Mouse (Mus musculus) liver, adult 2 months (tissue): ENCODE measurements around the gene Adamts17. TPM values are rescaled to one million over a fixed set of nuclear protein-coding genes. Genes with fewer than 3 reads are reported as not detected.
A peak's percentile ranks its signal among the peaks of the same experiment; 100 is the strongest.

Source experiments
- DNase-seq: peaks from one replicate; pipeline ENCODE4 v3.0.0-alpha.2; 2011; ENCODE audit warnings: low read depth, low spot score; ENCODE audit errors: extremely low read depth
- H3K27ac ChIP-seq: fragments of 200-500 bp; replicated peaks from 2 replicates; pipeline ENCODE4 v1.5.1; 2012; ENCODE audit warnings: low read depth, mild to moderate bottlenecking, control low read depth, inconsistent platforms, low read length; ENCODE audit not compliant: insufficient read depth
- H3K27me3 ChIP-seq: fragments of 200-500 bp; 2 replicates; pipeline ENCODE4 v1.6.1; 2012; ENCODE audit warnings: mild to moderate bottlenecking, moderate library complexity, low read length, inconsistent platforms; ENCODE audit not compliant: control insufficient read depth, insufficient read depth
- H3K36me3 ChIP-seq: fragments of 200-500 bp; 2 replicates; pipeline ENCODE4 v1.6.1; 2012; ENCODE audit warnings: low read length, inconsistent platforms; ENCODE audit not compliant: control insufficient read depth, insufficient read depth
- H3K4me1 ChIP-seq: fragments of 200-500 bp; 2 replicates; pipeline ENCODE4 v1.6.1; 2011; ENCODE audit warnings: low read length; ENCODE audit not compliant: control insufficient read depth, insufficient read depth
- H3K4me3 ChIP-seq: fragments of 200-500 bp; 2 replicates; pipeline ENCODE4 v1.5.1; 2011; ENCODE audit warnings: low read depth, mild to moderate bottlenecking, control low read depth, low read length, moderate library complexity; ENCODE audit not compliant: insufficient read depth
- H3K79me2 ChIP-seq: fragments of 200-500 bp; 2 replicates; pipeline ENCODE4 v1.6.1; 2012; ENCODE audit warnings: inconsistent platforms, mild to moderate bottlenecking, low read length, moderate library complexity; ENCODE audit not compliant: control insufficient read depth, insufficient read depth
- H3K9ac ChIP-seq: fragments of 200-500 bp; 2 replicates; pipeline ENCODE4 v1.6.1; 2012; ENCODE audit warnings: low read depth, mild to moderate bottlenecking, control low read depth, inconsistent platforms, low read length
- CTCF ChIP-seq: fragments of 200-500 bp; IDR thresholded peaks from 2 replicates; pipeline ENCODE4 v1.5.1; 2011; ENCODE audit warnings: low read depth, low read length, control low read depth
- POLR2A ChIP-seq: fragments of 200-500 bp; IDR thresholded peaks from 2 replicates; pipeline ENCODE4 v1.6.1; 2011; ENCODE audit warnings: low read length, control low read depth; ENCODE audit not compliant: insufficient read depth; ENCODE audit errors: extremely low read depth
- WGBS: fragments of 180-500 bp; shearing (Covaris S2); methylation state at CpG from one replicate; pipeline ENCODE4 v1.1.7; 2018; 5-methylcytosine and 5-hydroxymethylcytosine counted together
- polyA plus RNA-seq: library from polyadenylated mRNA; depleted of rRNA; stranded (reverse); fragments of >200 nt; gene quantifications from 2 replicates; pipeline ENCODE4 v1.2.3, GENCODE M21; 2012
- total RNA-seq: library from RNA; depleted of rRNA; stranded (reverse); fragments of >200 nt; gene quantifications from 2 replicates; pipeline ENCODE4 v1.2.3, GENCODE M21; 2014

The Adamts17 gene
- total and polyA plus RNA-seq, 2 experiments: 0.09 to 0.17 TPM

DNA sequence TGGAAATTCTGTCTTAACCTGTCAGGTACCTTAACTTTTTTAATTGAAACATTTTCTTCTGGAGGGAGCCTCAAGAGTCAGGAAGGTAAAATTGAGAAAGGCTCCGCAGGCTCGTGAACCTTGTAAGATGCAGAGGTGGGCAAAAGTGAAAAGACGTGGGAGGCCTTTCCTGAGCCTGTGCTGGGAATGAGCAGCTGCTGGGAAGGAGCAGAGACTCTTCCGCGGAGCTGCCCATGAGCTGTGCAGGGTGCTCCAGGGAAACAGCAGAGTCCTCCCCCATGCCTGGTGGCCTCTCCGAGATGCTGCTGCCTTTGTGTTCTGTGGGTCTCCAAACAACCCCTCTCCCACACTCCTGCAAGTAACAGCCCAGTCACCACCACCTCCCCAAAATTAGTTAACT is 142.1 kb downstream of the Adamts17 start:
- H3K4me3 ChIP-seq: no peak overlapping the region
- H3K27me3 ChIP-seq: no peaks in the 10 kb centered on the region
- DNase-seq: no peak
- H3K27ac ChIP-seq: no peak overlapping the region
- no peaks in the 10 kb centered on the region for H3K36me3 ChIP-seq
- no peaks in the 10 kb centered on the region for H3K79me2 ChIP-seq
- no peak overlapping the region for H3K9ac ChIP-seq
- WGBS: 90% methylated on average over 6 of the region's 6 CpGs
- H3K4me1 ChIP-seq: no peaks in the 10 kb centered on the region
- TF ChIP-seq CTCF (no peak), POLR2A (no peak)

- Histone ChIP-seq H3K9ac (no peak overlapping the region), H3K27ac (no peak overlapping the region), H3K4me3 (no peak overlapping the region), H3K4me1 (no peaks in the 10 kb centered on the region), H3K36me3 (no peaks in the 10 kb centered on the region), H3K27me3 (no peaks in the 10 kb centered on the region), H3K79me2 (no peaks in the 10 kb centered on the region)
- TF ChIP-seq CTCF: no peak
- no peak for DNase-seq
- WGBS: 72% methylated on average over 5 of the region's 5 CpGs
Measured at GRCm38 (mm10) chr7:66982084-66982483, 142.5 kb downstream of the Adamts17 start.

DNA sequence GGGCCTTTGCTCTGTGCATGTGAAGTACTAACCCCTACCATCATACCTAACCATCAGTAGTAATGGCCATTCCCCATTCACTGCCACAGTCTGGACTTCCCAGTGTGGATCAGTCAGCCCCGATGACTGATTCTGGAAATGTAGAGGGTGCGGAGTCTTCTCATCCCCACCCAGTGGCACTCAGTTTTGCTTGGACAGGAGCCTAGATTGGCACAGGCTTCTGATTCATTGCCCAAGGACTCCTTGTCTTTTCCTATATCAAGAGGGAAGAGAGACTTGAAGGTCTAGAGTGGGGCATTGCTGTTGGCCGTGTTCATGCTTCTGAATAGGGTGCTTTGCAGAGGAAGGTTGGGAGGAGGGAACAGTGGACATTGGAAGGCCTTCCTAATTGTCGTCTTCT is 148.1 kb downstream of the Adamts17 start:
- Histone ChIP-seq H3K36me3 (no peaks in the 10 kb centered on the region), H3K27me3 (no peaks in the 10 kb centered on the region), H3K4me3 (no peak overlapping the region), H3K79me2 (no peaks in the 10 kb centered on the region), H3K9ac (no peak overlapping the region), H3K27ac (no peak overlapping the region), H3K4me1 (peaks cover 4% of the 10 kb centered on the region; the same call in 1 of the 2 replicates)
- no peak for TF ChIP-seq POLR2A
- TF ChIP-seq CTCF: no peak
- no peak for DNase-seq
- 96% methylated on average over 4 of the region's 4 CpGs for WGBS

DNA sequence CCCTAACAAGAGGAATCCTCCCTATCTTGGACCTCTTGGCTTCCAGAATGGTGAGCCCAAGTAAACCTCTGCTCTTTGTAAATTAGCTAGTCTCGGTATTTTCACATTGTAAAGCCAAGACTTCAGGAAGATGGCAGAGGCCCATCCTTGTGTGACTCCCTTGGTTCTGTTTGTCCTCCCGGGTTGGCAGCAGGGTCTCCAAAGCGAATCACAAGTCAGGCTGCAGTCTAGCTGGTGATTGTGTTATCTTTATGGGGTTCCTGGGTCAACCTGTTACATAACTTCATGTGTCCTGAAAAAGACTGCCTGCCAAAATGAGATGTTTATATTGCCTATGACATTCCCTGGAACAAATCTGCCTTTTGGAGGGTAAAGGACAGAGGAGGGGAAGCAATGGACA is 148.9 kb downstream of the Adamts17 start:
- 45% methylated on average over 3 of the region's 3 CpGs for WGBS
- H3K4me3 ChIP-seq: no peak overlapping the region
- H3K27me3 ChIP-seq: no peaks in the 10 kb centered on the region
- DNase-seq: peak; percentile 59
- H3K4me1 ChIP-seq: peaks cover 4% of the 10 kb centered on the region; the same call in 1 of the 2 replicates
- no peaks in the 10 kb centered on the region for H3K79me2 ChIP-seq
- no peaks in the 10 kb centered on the region for H3K36me3 ChIP-seq
- H3K27ac ChIP-seq: no peak overlapping the region
- TF ChIP-seq POLR2A (no peak), CTCF (no peak)
- no peak overlapping the region for H3K9ac ChIP-seq

DNA sequence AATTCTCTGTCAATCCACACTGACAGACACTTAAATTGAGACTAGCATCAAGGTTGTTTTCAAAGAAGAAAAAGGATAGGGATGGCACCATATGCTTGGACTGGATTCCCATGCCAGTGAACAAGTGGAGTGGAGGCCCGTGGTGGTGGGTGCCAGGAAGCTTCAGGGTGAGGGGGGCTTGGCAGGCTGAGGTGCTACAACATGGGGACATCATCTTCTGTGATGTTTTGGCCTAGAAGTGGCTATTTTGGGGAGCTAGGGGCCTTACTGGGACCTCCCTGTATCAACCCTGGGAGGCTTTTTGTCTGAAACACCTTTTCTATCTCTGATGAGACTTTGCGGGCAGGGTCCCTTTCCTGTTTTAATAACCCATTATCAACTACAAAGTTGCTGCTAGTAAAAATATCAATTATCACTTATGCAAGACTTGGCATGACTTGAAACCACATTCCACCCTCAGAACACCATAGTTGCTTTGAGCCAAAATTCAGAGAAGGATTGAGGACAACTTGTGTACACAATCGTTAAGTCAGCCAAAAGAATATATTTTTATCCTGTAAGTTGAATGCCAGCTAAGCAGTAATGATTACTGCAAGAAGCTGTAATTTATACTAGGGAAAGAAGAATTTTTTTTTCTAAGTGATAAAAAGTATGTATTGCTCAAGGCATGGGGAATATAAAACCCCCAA is 150.0 kb downstream of the Adamts17 start:
- DNase-seq: peak; percentile 76
- no peak overlapping the region for H3K4me3 ChIP-seq
- no peaks in the 10 kb centered on the region for H3K27me3 ChIP-seq
- 48% methylated on average over 3 of the region's 3 CpGs for WGBS
- H3K36me3 ChIP-seq: no peaks in the 10 kb centered on the region
- no peak overlapping the region for H3K27ac ChIP-seq
- no peak overlapping the region for H3K9ac ChIP-seq
- H3K4me1 ChIP-seq: peaks cover 4% of the 10 kb centered on the region; the same call in 1 of the 2 replicates
- no peaks in the 10 kb centered on the region for H3K79me2 ChIP-seq
- TF ChIP-seq CTCF: no peak
- no peak for TF ChIP-seq POLR2A

DNA sequence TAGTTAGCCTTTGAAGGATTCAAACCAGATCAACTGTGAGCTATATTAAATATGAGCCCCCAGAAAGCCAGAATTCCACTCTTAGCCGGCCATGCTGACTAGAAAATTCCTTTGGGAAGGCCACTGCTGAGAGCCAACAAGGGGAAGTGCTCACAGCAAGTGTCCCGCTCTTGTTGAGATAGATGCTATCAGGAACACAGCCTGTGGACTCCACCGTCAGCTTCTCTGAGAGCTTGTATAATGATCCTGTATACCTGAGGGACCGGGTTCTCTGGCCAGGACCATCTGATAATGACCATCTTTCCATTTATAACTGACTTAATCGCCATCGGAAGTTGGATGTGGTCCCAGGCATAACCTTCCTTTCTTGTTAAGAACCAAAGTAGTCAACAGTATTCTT is 159.3 kb downstream of the Adamts17 start:
- no peak overlapping the region for H3K27ac ChIP-seq
- DNase-seq: no peak
- 87% methylated on average over 6 of the region's 6 CpGs for WGBS
- H3K4me3 ChIP-seq: no peak overlapping the region
- H3K36me3 ChIP-seq: no peaks in the 10 kb centered on the region
- H3K79me2 ChIP-seq: no peaks in the 10 kb centered on the region
- TF ChIP-seq POLR2A (no peak), CTCF (no peak)
- no peaks in the 10 kb centered on the region for H3K4me1 ChIP-seq
- H3K9ac ChIP-seq: no peak overlapping the region
- H3K27me3 ChIP-seq: no peaks in the 10 kb centered on the region
